Mouse (Mus musculus): ENCODE results near the gene 9830107B12Rik.
"Not testable (repeated sequence)": the region's sequence is repeated elsewhere in the genome, so short reads cannot be mapped to it uniquely, and the experiment has no call there.

9830107B12Rik gene

GRCm38 (mm10) chr17:48146120-48146519 is at the start of gene 9830107B12Rik:
Gene 9830107B12Rik (minus strand): TSS chr17:48146268.
- no peak for DNase-seq (ENCODE audit: extremely low read depth, low read depth)

- DNase-seq (ENCODE audit: extremely low read depth, low read depth): no peak
Measured at GRCm38 (mm10) chr17:48192366-48192765, 46.3 kb upstream of the 9830107B12Rik start.

GRCm38 (mm10) chr17:48185252-48185651 is 39.2 kb upstream of the 9830107B12Rik start:
- DNase-seq (ENCODE audit: extremely low read depth, low read depth): no peak

- not testable (repeated sequence) for DNase-seq (ENCODE audit: extremely low read depth, low read depth)
Measured at GRCm38 (mm10) chr17:48167103-48167502, 21.0 kb upstream of the 9830107B12Rik start, which contains the start of gene A530064D06Rik. Gene A530064D06Rik (minus strand): TSS chr17:48167275.

- DNase-seq (ENCODE audit: extremely low read depth, low read depth): no peak
Measured at GRCm38 (mm10) chr17:48157382-48158076, 11.5 kb upstream of the 9830107B12Rik start.

GRCm38 (mm10) chr17:48132810-48133209 is 13.3 kb downstream of the 9830107B12Rik start:
- DNase-seq (ENCODE audit: extremely low read depth, low read depth): no peak

GRCm38 (mm10) chr17:48120456-48120855 is 25.6 kb downstream of the 9830107B12Rik start:
- no peak for DNase-seq (ENCODE audit: extremely low read depth, low read depth)

GRCm38 (mm10) chr17:48119656-48120055 is 26.4 kb downstream of the 9830107B12Rik start:
- DNase-seq (ENCODE audit: extremely low read depth, low read depth): peak; percentile 64

GRCm38 (mm10) chr17:48118570-48118969 is 27.5 kb downstream of the 9830107B12Rik start:
- peak; percentile 83 for DNase-seq (ENCODE audit: extremely low read depth, low read depth)

GRCm38 (mm10) chr17:48110547-48111287 is 35.4 kb downstream of the 9830107B12Rik start:
- peak; percentile 52 for DNase-seq (ENCODE audit: extremely low read depth, low read depth)

GRCm38 (mm10) chr17:48108520-48108919 is 37.5 kb downstream of the 9830107B12Rik start:
- DNase-seq (ENCODE audit: extremely low read depth, low read depth): no peak

GRCm38 (mm10) chr17:48107862-48108261 is 38.2 kb downstream of the 9830107B12Rik start:
- DNase-seq (ENCODE audit: extremely low read depth, low read depth): no peak

- no peak for DNase-seq (ENCODE audit: extremely low read depth, low read depth)
Measured at GRCm38 (mm10) chr17:48107333-48107732, 38.7 kb downstream of the 9830107B12Rik start.

GRCm38 (mm10) chr17:48100441-48101417 is 45.3 kb downstream of the 9830107B12Rik start:
- peak; percentile 68 for DNase-seq (ENCODE audit: extremely low read depth, low read depth)

- no peak for DNase-seq (ENCODE audit: extremely low read depth, low read depth)
Measured at GRCm38 (mm10) chr17:48099312-48099711, 46.8 kb downstream of the 9830107B12Rik start.

GRCm38 (mm10) chr17:48098528-48098890 is 47.6 kb downstream of the 9830107B12Rik start:
- DNase-seq (ENCODE audit: extremely low read depth, low read depth): no peak

- no peak for DNase-seq (ENCODE audit: extremely low read depth, low read depth)
Measured at GRCm38 (mm10) chr17:48097743-48098527, 48.1 kb downstream of the 9830107B12Rik start.

GRCm38 (mm10) chr17:48097011-48097742 is 48.9 kb downstream of the 9830107B12Rik start:
- no peak for DNase-seq (ENCODE audit: extremely low read depth, low read depth)

- no peak for DNase-seq (ENCODE audit: extremely low read depth, low read depth)
Measured at GRCm38 (mm10) chr17:48096321-48096720, 49.7 kb downstream of the 9830107B12Rik start.

GRCm38 (mm10) chr17:48095718-48096121 is 50.3 kb downstream of the 9830107B12Rik start:
- DNase-seq (ENCODE audit: extremely low read depth, low read depth): no peak

Data from MEL-GATA-1-ER (cell line).